Mouse (Mus musculus) adrenal gland, postnatal 10 days (tissue): ENCODE data around the gene Rreb1. TPM values are rescaled to one million over a fixed set of nuclear protein-coding genes. Genes with fewer than 3 reads are reported as not detected.

Source experiments
- DNase-seq: peaks from one replicate; pipeline ENCODE4 v3.0.0; 2021; ENCODE audit warnings: mixed read lengths
- total RNA-seq, 2 experiments: library from RNA; stranded (reverse); gene quantifications; 2 replicates each; pipeline ENCODE4 v1.2.3; 2021

The Rreb1 gene
- total RNA-seq, 2 experiments from 2014 or later: 57.4 to 74.8 TPM

DNA sequence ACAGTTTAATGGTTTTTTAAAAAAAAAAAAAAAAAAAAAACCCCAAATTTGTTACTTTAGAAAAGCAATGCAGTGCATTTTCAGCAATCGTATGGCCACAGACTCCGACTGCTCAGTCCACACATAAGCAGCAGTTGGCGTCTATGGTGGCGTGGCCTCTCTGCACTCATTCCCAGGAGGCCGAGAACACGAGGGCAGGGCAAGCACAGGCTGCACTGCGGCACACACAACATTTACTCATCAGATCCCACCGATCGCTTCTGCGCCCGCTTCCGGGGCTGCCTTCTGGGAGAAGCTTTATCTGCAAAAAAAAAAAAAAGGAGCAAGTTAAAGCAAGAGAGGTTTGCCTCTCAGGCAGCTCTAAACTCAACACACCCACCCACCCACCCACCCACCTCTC is 201.3 kb downstream of the Rreb1 start:
- DNase-seq: no peak

DNA sequence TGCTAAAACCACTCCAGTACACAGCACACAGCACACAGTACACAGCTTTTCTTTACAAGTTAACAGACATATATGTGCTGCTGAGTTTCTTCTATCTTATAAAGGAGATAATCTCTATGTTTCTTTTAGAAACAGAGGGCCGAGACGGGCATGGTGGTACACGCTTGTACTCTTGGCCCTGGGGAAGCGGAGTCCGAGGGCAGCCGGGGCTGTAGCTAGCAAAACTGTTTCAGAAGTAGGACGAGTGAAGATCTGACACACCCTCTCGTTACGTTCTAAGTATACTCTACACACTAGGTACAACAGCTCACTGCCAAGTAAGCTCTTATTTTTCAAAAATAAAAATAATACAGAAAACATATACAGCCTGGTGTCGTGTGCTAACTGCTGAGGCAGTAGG is 202.1 kb downstream of the Rreb1 start:
- DNase-seq: no peak

DNA sequence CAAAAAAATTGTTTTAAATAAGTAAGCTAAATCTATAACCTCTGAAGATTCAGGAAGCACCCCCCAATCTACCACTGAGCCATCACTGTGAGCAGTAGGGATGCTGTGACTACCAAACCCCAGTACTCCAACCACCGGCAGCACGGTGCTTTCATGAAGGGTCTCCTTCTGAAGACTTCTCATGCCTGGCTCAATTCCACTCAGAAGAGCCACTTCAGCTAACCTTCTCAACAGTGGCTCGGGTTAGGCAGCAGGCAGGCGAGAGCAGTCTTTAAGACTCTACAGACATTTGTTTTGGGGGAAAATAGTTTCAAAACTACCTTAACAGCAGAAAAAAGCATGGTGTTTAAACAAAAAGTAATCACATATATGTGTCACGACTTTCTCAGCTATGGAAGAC is 202.9 kb downstream of the Rreb1 start:
- DNase-seq: no peak

DNA sequence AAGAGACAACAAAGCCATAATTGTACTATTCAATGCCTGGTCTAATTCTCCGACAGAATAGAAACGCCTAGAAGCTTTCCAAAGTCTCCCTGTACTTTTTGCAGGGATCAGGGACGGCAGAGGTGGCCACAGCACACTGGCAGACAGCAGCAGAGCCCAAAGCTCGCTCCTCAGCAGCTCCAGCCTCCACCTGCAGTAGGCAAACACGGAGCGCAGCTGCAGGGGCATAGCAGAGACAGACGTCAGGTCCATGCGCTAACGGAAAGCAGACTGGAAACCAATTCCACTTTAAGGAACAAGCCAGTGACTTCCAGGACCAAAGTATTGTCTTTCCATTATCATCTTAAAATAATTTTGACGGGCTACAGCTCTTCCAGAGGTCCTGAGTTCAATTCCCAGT is 208.0 kb downstream of the Rreb1 start:
- no peak for DNase-seq

DNA sequence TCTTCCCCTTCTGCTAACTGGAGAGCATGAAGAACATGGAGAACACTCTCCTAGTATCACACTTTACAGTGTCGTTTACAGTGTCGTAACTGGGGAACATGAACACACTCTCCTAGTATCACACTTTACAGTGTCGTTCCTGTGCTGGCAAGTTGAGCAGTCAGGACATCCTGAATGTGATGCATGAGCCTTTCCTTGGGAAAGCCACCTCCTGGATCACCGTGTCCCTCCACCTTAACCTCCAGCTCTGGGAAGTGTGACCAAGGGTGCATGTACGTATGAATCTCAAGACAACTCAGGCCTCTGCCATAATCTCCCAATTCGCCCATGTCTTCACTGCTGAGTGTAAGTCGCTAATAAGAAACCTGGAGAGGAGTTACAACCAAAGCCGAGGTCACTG is 211.5 kb downstream of the Rreb1 start:
- DNase-seq: no peak

DNA sequence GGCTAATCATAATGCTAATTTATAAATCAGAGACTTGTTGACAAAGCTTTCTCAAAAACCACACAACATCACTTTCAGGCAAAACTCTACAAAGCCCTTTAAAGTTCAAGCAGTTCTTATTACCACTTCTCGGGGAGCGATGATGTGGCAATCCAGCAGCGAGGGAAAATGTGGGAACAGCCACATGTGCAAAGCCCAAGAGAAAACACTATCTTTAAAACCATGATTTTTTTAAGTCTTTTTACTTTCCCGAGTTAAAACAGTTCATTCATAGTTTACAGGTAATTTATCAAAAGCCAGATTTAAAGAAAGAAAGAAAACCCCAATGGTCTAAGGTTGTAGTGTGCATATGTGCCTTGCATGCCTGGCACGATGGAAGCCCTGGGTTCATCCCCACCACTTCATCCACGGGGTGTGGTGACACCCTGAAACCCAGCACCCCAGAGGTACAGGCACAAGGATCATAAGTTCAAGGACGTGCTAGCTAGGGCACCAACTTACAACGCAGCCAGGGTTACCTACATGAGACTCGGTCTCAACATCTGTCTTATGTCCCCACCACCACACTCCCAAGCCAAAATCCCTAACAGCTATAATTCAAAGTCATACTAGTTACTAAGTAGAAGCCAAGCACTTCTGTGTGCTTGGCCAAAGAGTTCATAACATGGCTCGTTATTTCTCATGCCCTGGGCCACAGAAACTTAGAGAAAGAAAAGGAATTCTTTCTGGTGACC is 214.6 kb downstream of the Rreb1 start:
- no peak for DNase-seq

DNA sequence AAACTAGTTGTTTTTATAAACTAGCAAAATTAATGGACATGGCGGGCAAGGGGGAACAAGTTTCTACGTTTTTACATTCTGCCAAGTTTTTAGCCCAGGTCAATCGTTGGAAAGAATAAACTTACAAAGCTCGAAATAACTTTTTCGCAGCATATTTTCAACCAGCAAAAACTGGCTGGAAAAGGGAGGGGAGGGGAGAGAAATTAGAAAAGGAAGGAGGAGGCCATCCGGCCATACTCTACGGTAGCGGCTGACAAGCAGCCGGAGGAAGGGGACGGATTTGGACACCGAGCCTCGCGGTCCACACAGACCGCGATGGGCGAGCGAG is 215.1 kb downstream of the Rreb1 start:
- DNase-seq: no peak

DNA sequence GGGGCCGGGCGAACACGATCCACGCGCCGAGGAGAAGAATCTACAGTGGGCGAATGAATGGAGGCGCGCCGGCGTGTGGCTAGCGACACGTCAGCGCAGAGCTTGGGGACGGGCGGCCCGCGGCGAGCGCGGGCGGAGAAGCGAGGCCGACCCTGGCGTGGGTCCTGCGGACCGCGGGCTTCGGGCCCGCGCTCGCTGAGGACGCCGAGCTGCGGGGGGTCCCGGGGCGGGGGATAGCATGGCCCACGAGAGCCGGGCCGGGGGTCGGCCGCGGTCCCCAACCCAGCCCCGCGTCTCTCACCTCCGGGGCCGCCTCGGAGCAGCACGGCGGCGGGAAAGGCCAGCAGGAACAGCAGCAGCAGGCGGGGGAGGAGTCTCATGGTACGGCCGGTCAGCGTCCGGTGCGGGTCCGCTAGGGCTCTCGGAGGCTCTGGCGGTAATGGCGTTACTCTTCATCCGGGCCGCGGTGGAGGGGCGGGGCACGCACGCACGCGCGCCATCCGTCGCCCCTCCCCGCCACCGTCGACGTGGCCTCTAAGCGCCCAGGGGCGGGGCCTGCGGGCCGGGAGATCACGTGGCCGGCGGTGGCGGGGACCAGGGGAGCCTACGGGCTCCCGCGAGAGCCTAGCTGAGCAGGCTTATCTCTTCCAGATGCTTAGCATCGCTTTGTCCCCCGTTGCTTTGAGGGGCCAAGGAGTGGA is 215.7 kb downstream of the Rreb1 start, which contains the start of gene Ssr1:
Gene Ssr1 (minus strand): TSS at position 514 of the 701 bp plus-strand sequence.
- peak; percentile 98 for DNase-seq

DNA sequence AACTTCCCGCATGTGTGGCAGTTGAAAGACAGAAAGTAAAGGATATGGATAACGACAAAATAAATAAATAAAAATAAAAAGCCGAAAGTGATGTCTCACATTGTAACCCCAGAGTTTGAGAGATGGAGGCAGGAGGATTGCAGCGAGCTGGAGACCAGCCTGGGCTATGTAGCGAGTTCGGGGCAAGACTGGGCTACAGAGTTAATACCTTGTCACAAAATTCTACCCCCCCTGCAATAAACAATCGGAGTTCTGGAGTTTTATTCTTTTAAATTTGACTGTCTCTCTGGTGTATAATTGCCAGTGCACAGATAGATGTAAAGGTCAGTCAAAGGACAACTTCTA is 216.2 kb downstream of the Rreb1 start:
- DNase-seq: no peak

DNA sequence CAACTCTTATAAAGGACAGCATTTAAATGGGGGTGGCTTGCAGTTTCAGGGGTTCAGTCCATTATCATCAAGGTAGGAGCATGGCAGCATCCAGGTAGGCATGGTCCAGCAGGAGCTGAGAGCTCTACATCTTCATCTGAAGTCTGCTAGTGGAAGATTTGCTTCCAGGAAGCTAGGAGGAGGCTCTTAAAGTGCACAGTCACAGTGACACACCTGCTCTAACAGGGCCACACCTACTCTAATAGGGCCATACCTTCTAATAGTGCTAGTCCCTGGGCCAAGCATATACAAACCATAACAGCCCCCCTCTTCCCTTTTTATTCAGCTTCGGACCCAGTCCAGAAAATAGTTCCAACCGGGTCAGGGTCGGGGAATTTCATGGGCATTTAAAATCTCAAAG is 221.5 kb downstream of the Rreb1 start:
- DNase-seq: no peak

Other genes with a start within 250 kb of the Rreb1 start
- gene Ssr1, start 215.8 kb downstream of the Rreb1 start, total RNA-seq: 100 to 1,000 TPM; 117 to 134 TPM